Mouse (Mus musculus): ENCODE measurements at regions not wholly inside any gene's neighbourhood (a gene's known extent, or its start where the extent isn't known, plus 50 kb on each side); places are given as distances from the start of the nearest gene placed in this dataset.

DNA sequence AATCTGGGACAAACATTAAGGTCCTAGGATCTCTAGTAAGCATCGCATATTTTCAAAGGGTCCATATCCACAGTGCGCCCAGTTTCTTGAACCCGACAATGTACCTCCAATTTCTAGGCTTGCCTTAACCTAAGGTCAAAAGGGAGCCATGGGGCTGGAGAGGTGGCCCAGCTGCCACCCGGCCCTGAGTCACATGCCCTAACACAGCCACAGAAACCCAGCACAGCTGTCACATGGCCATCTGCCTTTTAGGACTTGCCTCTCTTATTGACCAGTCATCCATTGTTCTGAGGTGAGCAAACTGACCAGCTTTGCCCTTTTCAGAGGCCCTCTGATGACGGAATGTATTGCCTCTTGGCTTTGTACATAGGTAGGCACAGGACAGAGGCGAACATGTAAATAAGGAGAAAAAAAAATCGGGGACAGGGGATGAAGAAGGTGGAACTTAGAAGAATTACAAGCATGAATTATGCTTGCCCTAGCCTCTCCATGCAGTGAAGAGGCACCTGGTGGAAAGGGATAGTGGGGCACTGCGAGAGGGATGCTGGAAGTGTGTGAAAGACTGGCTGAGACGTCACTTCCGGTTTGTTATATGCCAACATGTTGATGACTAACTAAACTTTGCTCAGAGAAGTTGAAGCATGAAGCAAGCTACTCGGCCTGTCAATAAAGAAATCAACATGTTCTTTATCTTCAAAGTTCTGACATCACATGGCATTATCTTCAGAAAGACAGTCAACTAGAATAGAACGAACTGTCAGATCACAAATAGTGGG lies 84.3 kb upstream of the Nap1l1 start:
- Histone ChIP-seq H3K9ac (ENCODE audit: control insufficient read depth, low read depth, low read length, poor library complexity, severe bottlenecking) (no peak overlapping the region), H3K27me3 (ENCODE audit: control insufficient read depth in 1 of 2, insufficient read depth in 2 of 2, low read length in 2 of 2) (no peaks in the 10 kb centered on the region), H3K79me2 (ENCODE audit: control insufficient read depth, insufficient read depth, low read length, poor library complexity) (no peaks in the 10 kb centered on the region), H3K27ac (ENCODE audit: control insufficient read depth, low read depth, low read length) (no peak overlapping the region), H3K4me3 (ENCODE audit: control insufficient read depth in 1 of 2, insufficient read depth in 1 of 2, low read depth in 2 of 2, low read length in 2 of 2) (no peak overlapping the region), H3K36me3 (ENCODE audit: control insufficient read depth in 1 of 2, insufficient read depth in 2 of 2, low read length in 2 of 2) (peaks cover 0 to 5% of the 10 kb centered on the region in 2 experiments; a peak in 2 of 4 replicates), H3K9me3 (replicated peaks; ENCODE audit: insufficient read depth, low read length) (no peaks in the 10 kb centered on the region), H3K4me1 (ENCODE audit: control insufficient read depth in 1 of 2, insufficient read depth in 2 of 2, low read length in 2 of 2) (peaks cover 6 to 14% of the 10 kb centered on the region in 2 experiments; a peak in 3 of 4 replicates)
- TF ChIP-seq POLR2AphosphoS2 (IDR thresholded peaks at IDR 0.05; ENCODE audit: low read length): no peak
- TF ChIP-seq RAD21 (IDR thresholded peaks at IDR 0.05; ENCODE audit: low read depth, low read length): no peak
- no peak for TF ChIP-seq CTCF (IDR thresholded peaks at IDR 0.05 in 2 of 3, conservative IDR thresholded peaks at IDR 0.05 in 1 of 3; ENCODE audit: control insufficient read depth in 1 of 3, insufficient read depth in 1 of 3, low read depth in 2 of 3, low read length in 3 of 3, poor library complexity in 1 of 3, severe bottlenecking in 1 of 3)
- no peak; the same call in 1 of the 2 replicates for TF ChIP-seq MAX (IDR thresholded peaks at IDR 0.05; ENCODE audit: low read length)
- TF ChIP-seq EP300 (IDR thresholded peaks at IDR 0.05; ENCODE audit: low read depth in 1 of 2, low read length in 2 of 2): peak in 1 of 2 experiments; percentile 22; a peak in 1 of 4 replicates
- no peak for TF ChIP-seq UBTF (IDR thresholded peaks at IDR 0.05; ENCODE audit: borderline replicate concordance, insufficient read depth, low read depth, low read length)
- no peak for TF ChIP-seq NELFE (IDR thresholded peaks at IDR 0.05; ENCODE audit: low read depth, low read length)
- peak; percentile 26 for DNase-seq (ENCODE audit: low read depth, low spot score)

- TF ChIP-seq EP300 (IDR thresholded peaks at IDR 0.05; ENCODE audit: low read depth in 1 of 2, low read length in 2 of 2): peak in 1 of 2 experiments; percentile 14; a peak in 1 of 4 replicates
- peak; percentile 42; the same call in 1 of the 2 replicates for TF ChIP-seq ETS1 (IDR thresholded peaks at IDR 0.05; ENCODE audit: low read depth, low read length)
- no peak for TF ChIP-seq NRF1 (IDR thresholded peaks at IDR 0.05; ENCODE audit: insufficient read depth, low read depth, low read length, poor library complexity, severe bottlenecking)
- TF ChIP-seq MYC (IDR thresholded peaks at IDR 0.05; ENCODE audit: low read depth, low read length): peak; percentile 50; the same call in 1 of the 2 replicates
- TF ChIP-seq NELFE (IDR thresholded peaks at IDR 0.05; ENCODE audit: low read depth, low read length): no peak
- Histone ChIP-seq H3K27ac (ENCODE audit: control insufficient read depth, low read depth, low read length) (no peak overlapping the region), H3K4me3 (ENCODE audit: control insufficient read depth in 1 of 2, insufficient read depth in 1 of 2, low read depth in 2 of 2, low read length in 2 of 2) (no peak overlapping the region), H3K27me3 (ENCODE audit: control insufficient read depth in 1 of 2, insufficient read depth in 2 of 2, low read length in 2 of 2) (no peaks in the 10 kb centered on the region), H3K9me3 (replicated peaks; ENCODE audit: insufficient read depth, low read length) (no peaks in the 10 kb centered on the region), H3K36me3 (ENCODE audit: control insufficient read depth in 1 of 2, insufficient read depth in 2 of 2, low read length in 2 of 2) (peaks cover 0 to 5% of the 10 kb centered on the region in 2 experiments; a peak in 2 of 4 replicates), H3K79me2 (ENCODE audit: control insufficient read depth, insufficient read depth, low read length, poor library complexity) (no peaks in the 10 kb centered on the region), H3K4me1 (ENCODE audit: control insufficient read depth in 1 of 2, insufficient read depth in 2 of 2, low read length in 2 of 2) (peaks cover 6 to 14% of the 10 kb centered on the region in 2 experiments; a peak in 3 of 4 replicates), H3K9ac (ENCODE audit: control insufficient read depth, low read depth, low read length, poor library complexity, severe bottlenecking) (no peak overlapping the region)
- peak; percentile 61 for DNase-seq (ENCODE audit: low read depth, low spot score)
Observed at GRCm38 (mm10) chr10:111389890-111390289, 83.1 kb upstream of the Nap1l1 start.

GRCm38 (mm10) chr10:111394421-111394820 lies 78.6 kb upstream of the Nap1l1 start:
- no peak overlapping the region for H3K4me3 ChIP-seq (ENCODE audit: control insufficient read depth in 1 of 2, insufficient read depth in 1 of 2, low read depth in 2 of 2, low read length in 2 of 2)
- H3K9ac ChIP-seq (ENCODE audit: control insufficient read depth, low read depth, low read length, poor library complexity, severe bottlenecking): no peak overlapping the region
- H3K27ac ChIP-seq (ENCODE audit: control insufficient read depth, low read depth, low read length): no peak overlapping the region
- DNase-seq (ENCODE audit: low read depth, low spot score): no peak
- no peaks in the 10 kb centered on the region; a peak in 1 of 4 replicates for H3K27me3 ChIP-seq (ENCODE audit: control insufficient read depth in 1 of 2, insufficient read depth in 2 of 2, low read length in 2 of 2)
- no peaks in the 10 kb centered on the region for H3K9me3 ChIP-seq (replicated peaks; ENCODE audit: insufficient read depth, low read length)
- peaks cover 3 to 8% of the 10 kb centered on the region in 2 experiments; a peak in 3 of 4 replicates for H3K4me1 ChIP-seq (ENCODE audit: control insufficient read depth in 1 of 2, insufficient read depth in 2 of 2, low read length in 2 of 2)
- peaks cover 0 to under 1% of the 10 kb centered on the region in 2 experiments; a peak in 2 of 4 replicates for H3K36me3 ChIP-seq (ENCODE audit: control insufficient read depth in 1 of 2, insufficient read depth in 2 of 2, low read length in 2 of 2)
- H3K79me2 ChIP-seq (ENCODE audit: control insufficient read depth, insufficient read depth, low read length, poor library complexity): no peaks in the 10 kb centered on the region
- no peak for TF ChIP-seq ZNF384 (IDR thresholded peaks at IDR 0.05; ENCODE audit: low read depth, low read length)
- no peak for TF ChIP-seq SMC3 (IDR thresholded peaks at IDR 0.05; ENCODE audit: low read depth, low read length)
- TF ChIP-seq TAL1 (IDR thresholded peaks at IDR 0.05; ENCODE audit: low read length): no peak
- no peak for TF ChIP-seq TBP (IDR thresholded peaks at IDR 0.05; ENCODE audit: low read depth, low read length)
- TF ChIP-seq EP300 (IDR thresholded peaks at IDR 0.05; ENCODE audit: low read depth in 1 of 2, low read length in 2 of 2): no peak
- no peak for TF ChIP-seq MYB (IDR thresholded peaks at IDR 0.05; ENCODE audit: low read depth, low read length)
- TF ChIP-seq GATA1 (IDR thresholded peaks at IDR 0.05; ENCODE audit: low read depth, low read length): no peak
- TF ChIP-seq JUND (IDR thresholded peaks at IDR 0.05; ENCODE audit: low read depth, low read length): no peak
- no peak for TF ChIP-seq USF1 (IDR thresholded peaks at IDR 0.05; ENCODE audit: low read depth, low read length)
- TF ChIP-seq ELF1 (IDR thresholded peaks at IDR 0.05; ENCODE audit: low read depth, low read length): no peak
- TF ChIP-seq USF2 (IDR thresholded peaks at IDR 0.05; ENCODE audit: borderline replicate concordance in 1 of 2, insufficient read depth in 1 of 2, low read depth in 1 of 2, low read length in 2 of 2): no peak
- TF ChIP-seq E2F4 (IDR thresholded peaks at IDR 0.05; ENCODE audit: borderline replicate concordance, low read depth, low read length): no peak
- no peak for TF ChIP-seq NELFE (IDR thresholded peaks at IDR 0.05; ENCODE audit: low read depth, low read length)
- TF ChIP-seq TCF12 (IDR thresholded peaks at IDR 0.05; ENCODE audit: low read depth, low read length): no peak
- TF ChIP-seq MEF2A (IDR thresholded peaks at IDR 0.05; ENCODE audit: extremely low read depth, insufficient replicate concordance, low read depth, low read length, poor library complexity, severe bottlenecking): no peak
